Mouse (Mus musculus) small intestine, adult 2 months (tissue): ENCODE measurements around the gene Fdx1l.

Experiments used
- CTCF ChIP-seq: fragments of 200-500 bp; IDR thresholded peaks from 2 replicates; pipeline ENCODE4 v1.5.1; 2012; ENCODE audit warnings: low read depth, mild to moderate bottlenecking, control low read depth, inconsistent platforms, low read length, moderate library complexity, mixed read lengths; ENCODE audit not compliant: insufficient replicate concordance, insufficient read length; ENCODE audit errors: extremely low read depth
- POLR2A ChIP-seq: fragments of 200-500 bp; IDR thresholded peaks from 2 replicates; pipeline ENCODE4 v1.6.1; 2012; ENCODE audit warnings: low read depth, mild to moderate bottlenecking, control low read depth, inconsistent platforms, low read length, moderate library complexity

- TF ChIP-seq CTCF (no peak), POLR2A (no peak)
These were observed 27.2 kb upstream of the Fdx1l start for GRCm38 (mm10) chr9:21100447-21101161.
